Mouse (Mus musculus): ENCODE data around the gene Miga2. TPM values are rescaled to one million over a fixed set of nuclear protein-coding genes. Genes with fewer than 3 reads are reported as not detected.

Miga2 gene
- polyA plus RNA-seq, 1 experiment from 2014 or later: 32.0 TPM

- Histone ChIP-seq H3K4me2 (replicated peaks; ENCODE audit: low read depth, low read length) (peak overlapping the region; percentile 83), H3K27ac (ENCODE audit: low read length) (peak overlapping the region; percentile 81), H3K4me3 (ENCODE audit: low read length) (peak overlapping the region; percentile 63), H3K36me3 (ENCODE audit: insufficient read depth, low read length) (peaks cover 9% of the 10 kb centered on the region; the same call in 1 of the 2 replicates), H3K9ac (replicated peaks; ENCODE audit: low read length) (peak overlapping the region; percentile 71), H3K27me3 (ENCODE audit: insufficient read depth, low read length) (no peaks in the 10 kb centered on the region), H3K4me1 (ENCODE audit: insufficient read depth, low read length) (peaks cover 18% of the 10 kb centered on the region), H3K9me3 (ENCODE audit: low read length) (no peaks in the 10 kb centered on the region)
- peak; percentile 83 for ATAC-seq (ENCODE audit: low FRiP score, low TSS enrichment)
- under 1% methylated on average over 54 of the region's 54 CpGs for WGBS
Measured at GRCm38 (mm10) chr2:30392577-30393369, 28.7 kb downstream of the Miga2 start.

GRCm38 (mm10) chr2:30393370-30393656, 29.3 kb downstream of the Miga2 start:
- H3K27me3 ChIP-seq (ENCODE audit: insufficient read depth, low read length): no peaks in the 10 kb centered on the region
- H3K27ac ChIP-seq (ENCODE audit: low read length): peak overlapping the region; percentile 81
- H3K9ac ChIP-seq (replicated peaks; ENCODE audit: low read length): peak overlapping the region; percentile 71
- H3K4me2 ChIP-seq (replicated peaks; ENCODE audit: low read depth, low read length): peak overlapping the region; percentile 83
- peak overlapping the region; percentile 63 for H3K4me3 ChIP-seq (ENCODE audit: low read length)
- WGBS: 47% methylated on average over 1 of the region's 1 CpGs
- H3K4me1 ChIP-seq (ENCODE audit: insufficient read depth, low read length): peaks cover 18% of the 10 kb centered on the region
- no peak for ATAC-seq (ENCODE audit: low FRiP score, low TSS enrichment)
- H3K36me3 ChIP-seq (ENCODE audit: insufficient read depth, low read length): peaks cover 9% of the 10 kb centered on the region
- no peaks in the 10 kb centered on the region for H3K9me3 ChIP-seq (ENCODE audit: low read length)

GRCm38 (mm10) chr2:30395757-30396156, 31.7 kb downstream of the Miga2 start:
- H3K4me3 ChIP-seq (ENCODE audit: low read length): no peak overlapping the region
- no peak for ATAC-seq (ENCODE audit: low FRiP score, low TSS enrichment)
- no peak overlapping the region for H3K4me2 ChIP-seq (replicated peaks; ENCODE audit: low read depth, low read length)
- peaks cover 24% of the 10 kb centered on the region for H3K36me3 ChIP-seq (ENCODE audit: insufficient read depth, low read length)
- H3K27ac ChIP-seq (ENCODE audit: low read length): no peak overlapping the region
- peaks cover 18% of the 10 kb centered on the region for H3K4me1 ChIP-seq (ENCODE audit: insufficient read depth, low read length)
- no peaks in the 10 kb centered on the region for H3K27me3 ChIP-seq (ENCODE audit: insufficient read depth, low read length)
- 95% methylated on average over 7 of the region's 7 CpGs for WGBS
- no peak overlapping the region for H3K9ac ChIP-seq (replicated peaks; ENCODE audit: low read length)
- no peaks in the 10 kb centered on the region for H3K9me3 ChIP-seq (ENCODE audit: low read length)

- H3K27ac ChIP-seq (ENCODE audit: low read length): no peak overlapping the region
- H3K4me2 ChIP-seq (replicated peaks; ENCODE audit: low read depth, low read length): no peak overlapping the region
- H3K27me3 ChIP-seq (ENCODE audit: insufficient read depth, low read length): no peaks in the 10 kb centered on the region
- peaks cover 28% of the 10 kb centered on the region for H3K36me3 ChIP-seq (ENCODE audit: insufficient read depth, low read length)
- peaks cover 17% of the 10 kb centered on the region for H3K4me1 ChIP-seq (ENCODE audit: insufficient read depth, low read length)
- no peak for ATAC-seq (ENCODE audit: low FRiP score, low TSS enrichment)
- no peaks in the 10 kb centered on the region for H3K9me3 ChIP-seq (ENCODE audit: low read length)
- whole genome bisulfite sequencing: 90% methylated on average over 7 of the region's 7 CpGs
- no peak overlapping the region for H3K4me3 ChIP-seq (ENCODE audit: low read length)
- H3K9ac ChIP-seq (replicated peaks; ENCODE audit: low read length): no peak overlapping the region
Measured at GRCm38 (mm10) chr2:30396246-30396645, 32.2 kb downstream of the Miga2 start.

GRCm38 (mm10) chr2:30397986-30398512, 34.0 kb downstream of the Miga2 start:
- ATAC-seq (ENCODE audit: low FRiP score, low TSS enrichment): no peak
- Histone ChIP-seq H3K36me3 (ENCODE audit: insufficient read depth, low read length) (peaks cover 34% of the 10 kb centered on the region), H3K9me3 (ENCODE audit: low read length) (no peaks in the 10 kb centered on the region), H3K4me2 (replicated peaks; ENCODE audit: low read depth, low read length) (no peak overlapping the region), H3K4me1 (ENCODE audit: insufficient read depth, low read length) (peaks cover 11% of the 10 kb centered on the region), H3K27ac (ENCODE audit: low read length) (no peak overlapping the region), H3K27me3 (ENCODE audit: insufficient read depth, low read length) (no peaks in the 10 kb centered on the region), H3K9ac (replicated peaks; ENCODE audit: low read length) (no peak overlapping the region), H3K4me3 (ENCODE audit: low read length) (no peak overlapping the region)
- 86% methylated on average over 10 of the region's 10 CpGs for WGBS

GRCm38 (mm10) chr2:30399191-30400171, 35.4 kb downstream of the Miga2 start:
- Histone ChIP-seq H3K4me1 (ENCODE audit: insufficient read depth, low read length) (no peaks in the 10 kb centered on the region), H3K9me3 (ENCODE audit: low read length) (no peaks in the 10 kb centered on the region), H3K27me3 (ENCODE audit: insufficient read depth, low read length) (no peaks in the 10 kb centered on the region), H3K36me3 (ENCODE audit: insufficient read depth, low read length) (peaks cover 34% of the 10 kb centered on the region), H3K4me2 (replicated peaks; ENCODE audit: low read depth, low read length) (no peak overlapping the region), H3K9ac (replicated peaks; ENCODE audit: low read length) (no peak overlapping the region; the same call in 1 of the 2 replicates), H3K4me3 (ENCODE audit: low read length) (no peak overlapping the region), H3K27ac (ENCODE audit: low read length) (no peak overlapping the region)
- ATAC-seq (ENCODE audit: low FRiP score, low TSS enrichment): no peak
- WGBS: 57% methylated on average over 20 of the region's 20 CpGs

- H3K4me1 ChIP-seq (ENCODE audit: insufficient read depth, low read length): no peaks in the 10 kb centered on the region
- H3K9ac ChIP-seq (replicated peaks; ENCODE audit: low read length): no peak overlapping the region
- no peak overlapping the region for H3K27ac ChIP-seq (ENCODE audit: low read length)
- no peaks in the 10 kb centered on the region for H3K27me3 ChIP-seq (ENCODE audit: insufficient read depth, low read length)
- 90% methylated on average over 1 of the region's 1 CpGs for WGBS
- H3K4me3 ChIP-seq (ENCODE audit: low read length): no peak overlapping the region
- H3K36me3 ChIP-seq (ENCODE audit: insufficient read depth, low read length): peaks cover 48% of the 10 kb centered on the region
- H3K4me2 ChIP-seq (replicated peaks; ENCODE audit: low read depth, low read length): no peak overlapping the region
- no peaks in the 10 kb centered on the region for H3K9me3 ChIP-seq (ENCODE audit: low read length)
- no peak for ATAC-seq (ENCODE audit: low FRiP score, low TSS enrichment)
Measured at GRCm38 (mm10) chr2:30401581-30401980, 37.5 kb downstream of the Miga2 start.

GRCm38 (mm10) chr2:30402351-30402826, 38.4 kb downstream of the Miga2 start:
- Histone ChIP-seq H3K27me3 (ENCODE audit: insufficient read depth, low read length) (no peaks in the 10 kb centered on the region), H3K4me1 (ENCODE audit: insufficient read depth, low read length) (no peaks in the 10 kb centered on the region), H3K27ac (ENCODE audit: low read length) (no peak overlapping the region), H3K9me3 (ENCODE audit: low read length) (no peaks in the 10 kb centered on the region), H3K4me3 (ENCODE audit: low read length) (no peak overlapping the region), H3K36me3 (ENCODE audit: insufficient read depth, low read length) (peaks cover 42% of the 10 kb centered on the region), H3K9ac (replicated peaks; ENCODE audit: low read length) (no peak overlapping the region), H3K4me2 (replicated peaks; ENCODE audit: low read depth, low read length) (no peak overlapping the region)
- WGBS: 84% methylated on average over 9 of the region's 9 CpGs
- no peak for ATAC-seq (ENCODE audit: low FRiP score, low TSS enrichment)

GRCm38 (mm10) chr2:30402843-30403242, 38.8 kb downstream of the Miga2 start:
- Histone ChIP-seq H3K9me3 (ENCODE audit: low read length) (no peaks in the 10 kb centered on the region), H3K9ac (replicated peaks; ENCODE audit: low read length) (no peak overlapping the region), H3K4me3 (ENCODE audit: low read length) (no peak overlapping the region), H3K27me3 (ENCODE audit: insufficient read depth, low read length) (no peaks in the 10 kb centered on the region), H3K27ac (ENCODE audit: low read length) (no peak overlapping the region), H3K4me1 (ENCODE audit: insufficient read depth, low read length) (no peaks in the 10 kb centered on the region), H3K4me2 (replicated peaks; ENCODE audit: low read depth, low read length) (no peak overlapping the region), H3K36me3 (ENCODE audit: insufficient read depth, low read length) (peaks cover 44% of the 10 kb centered on the region)
- 57% methylated on average over 2 of the region's 2 CpGs for WGBS
- no peak for ATAC-seq (ENCODE audit: low FRiP score, low TSS enrichment)

Measured in kidney, embryonic 16.5 days (tissue).